Mouse (Mus musculus): ENCODE measurements at regions not wholly inside any gene's neighbourhood (a gene's known extent, or its start where the extent isn't known, plus 50 kb on each side); places are given as distances from the start of the nearest gene placed in this dataset.
"Not testable (repeated sequence)": the region's sequence is repeated elsewhere in the genome, so short reads cannot be mapped to it uniquely, and the experiment has no call there.

DNA sequence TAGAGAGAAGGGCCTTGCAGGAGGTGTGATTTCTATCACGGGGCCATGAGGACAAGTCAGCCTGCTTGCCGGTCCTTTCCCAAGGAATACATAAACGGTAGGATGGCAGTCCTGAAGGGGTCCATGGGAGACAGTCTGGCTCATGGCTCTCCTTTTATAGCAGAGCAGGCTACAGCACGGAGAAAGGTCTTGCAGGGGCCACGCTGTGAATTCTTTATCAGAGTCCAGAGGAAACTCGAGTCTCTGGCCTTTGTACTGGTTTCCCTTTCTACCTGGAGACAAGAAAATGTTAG, 1984.0 kb downstream of the 4930444P10Rik start:
- DNase-seq (ENCODE audit: low spot score) = no peak

DNA sequence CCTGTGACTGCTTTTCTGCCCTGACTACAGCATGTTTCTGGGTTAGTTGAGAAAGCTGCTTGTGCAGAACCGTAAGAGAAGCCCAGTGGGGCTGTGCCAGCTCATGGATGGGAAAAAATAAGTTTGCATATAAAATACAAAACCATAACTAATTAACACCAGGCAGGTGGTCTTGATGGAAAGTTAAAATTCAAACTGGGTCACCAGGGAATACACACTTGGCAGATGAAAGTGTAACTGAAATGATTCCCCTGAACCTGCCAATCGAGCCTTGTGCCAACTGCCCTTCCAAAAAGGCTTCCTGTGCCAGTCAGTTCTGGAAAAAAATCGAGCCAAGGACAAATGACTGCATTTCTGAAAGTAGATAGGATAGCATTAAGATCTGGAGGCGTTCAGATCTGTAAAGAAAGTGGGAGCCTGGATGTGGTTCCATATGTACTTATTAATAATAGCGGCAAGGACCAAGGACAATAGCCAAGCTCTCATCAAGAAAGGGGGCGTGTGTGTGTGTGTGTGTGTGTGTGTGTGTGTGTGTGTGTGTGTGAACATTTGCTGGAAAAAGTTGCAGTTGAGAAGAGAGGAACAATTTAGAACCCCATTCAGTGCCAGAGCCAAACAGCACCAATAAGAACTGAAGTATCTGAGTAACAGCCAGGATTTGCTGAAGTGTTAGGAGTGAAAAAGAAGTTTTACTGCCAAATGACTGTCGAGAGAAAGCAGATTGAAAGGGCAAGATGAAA, 1984.5 kb downstream of the 4930444P10Rik start:
- peak; percentile 37 for DNase-seq (ENCODE audit: low spot score)

DNA sequence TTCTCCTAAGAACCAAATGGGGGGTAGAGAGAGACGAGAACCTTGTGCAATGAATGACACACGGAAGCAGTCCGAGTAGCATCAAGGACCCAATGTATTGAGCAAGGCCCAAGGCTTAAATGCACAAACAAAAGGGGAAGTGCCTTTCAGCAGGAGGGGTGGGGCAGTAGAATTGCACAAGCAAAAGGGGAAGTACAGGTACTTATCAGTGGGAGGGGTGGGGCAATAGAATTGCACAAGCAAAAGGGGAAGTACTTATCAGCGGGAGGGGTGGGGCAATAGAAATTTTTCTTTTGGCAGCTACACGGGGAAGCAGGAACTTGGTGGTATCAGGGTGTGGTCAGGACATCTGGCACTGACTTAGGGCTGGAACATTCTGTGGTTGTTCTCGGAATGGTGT, 1987.6 kb downstream of the 4930444P10Rik start:
- not testable (repeated sequence) for DNase-seq (ENCODE audit: low spot score)

DNA sequence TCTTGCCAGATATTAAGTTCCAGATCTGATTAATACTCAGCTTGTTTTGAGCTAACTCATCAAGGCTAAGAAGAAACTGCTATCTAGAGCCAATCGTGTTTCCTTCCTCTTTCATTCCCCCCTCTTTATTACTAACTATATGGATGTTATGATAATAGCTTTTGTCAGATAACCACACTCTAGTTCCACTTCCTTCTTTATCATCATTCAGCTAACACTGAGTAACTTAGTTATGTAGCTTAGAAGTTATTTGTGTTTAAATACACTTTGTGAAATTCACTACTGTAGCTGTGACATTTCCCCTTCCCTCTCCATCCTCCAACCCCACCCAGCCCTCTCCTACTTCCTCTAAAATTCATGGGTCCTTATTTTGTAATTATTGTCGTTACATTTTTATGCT, 1988.6 kb downstream of the 4930444P10Rik start:
- no peak for DNase-seq (ENCODE audit: low spot score)

DNA sequence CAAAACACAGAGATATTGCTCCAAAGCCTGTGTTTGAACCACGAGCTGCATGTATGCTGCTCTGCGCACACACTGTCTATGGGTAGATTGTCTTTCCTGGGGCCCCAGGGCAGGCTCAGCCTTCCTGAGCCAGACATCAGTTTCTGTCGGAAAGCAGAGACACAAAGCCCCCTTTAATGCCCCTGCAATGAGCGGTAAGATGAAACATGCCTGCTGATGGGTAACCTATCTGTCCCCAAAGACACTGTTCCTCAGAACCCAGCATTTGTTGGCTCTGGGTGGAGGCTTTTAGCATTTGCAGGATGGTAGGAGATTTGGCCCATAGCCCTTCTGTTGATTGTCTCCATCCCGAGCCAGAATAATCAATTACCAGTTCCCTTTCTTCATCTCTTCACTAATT, 1994.1 kb downstream of the 4930444P10Rik start:
- no peak for DNase-seq (ENCODE audit: low spot score)

DNA sequence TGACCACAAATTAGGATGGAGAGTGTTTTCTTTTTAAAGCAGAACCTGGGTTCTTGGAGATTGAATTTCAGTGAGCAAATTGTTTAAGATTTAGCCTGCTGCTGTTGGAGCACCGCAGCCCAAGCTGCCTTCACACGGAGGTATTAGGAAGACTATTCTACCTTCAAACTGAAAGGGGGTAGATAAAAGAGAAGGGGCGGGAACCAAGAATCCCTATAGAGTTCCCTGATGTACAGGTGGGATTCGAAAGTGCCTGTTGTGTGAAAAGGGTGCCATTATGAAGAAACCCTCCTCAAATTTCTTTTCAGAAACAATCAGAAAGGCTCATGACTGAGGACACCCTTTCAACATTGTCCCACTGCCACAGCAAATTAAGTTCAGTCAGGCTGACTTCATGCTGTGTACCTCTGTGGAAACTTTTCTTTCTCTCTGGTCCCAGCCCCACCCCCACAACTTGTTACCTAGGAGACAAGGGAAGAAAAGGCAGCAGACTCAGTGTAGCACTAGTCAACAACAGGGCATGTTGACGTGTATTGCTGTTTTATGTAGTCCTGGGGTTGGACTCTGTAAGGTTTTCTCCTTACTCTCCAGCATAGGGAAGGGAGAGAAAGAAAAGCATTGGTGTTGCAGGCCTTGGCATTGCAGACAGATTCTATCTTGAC, 1995.4 kb downstream of the 4930444P10Rik start:
- no peak for DNase-seq (ENCODE audit: low spot score)

DNA sequence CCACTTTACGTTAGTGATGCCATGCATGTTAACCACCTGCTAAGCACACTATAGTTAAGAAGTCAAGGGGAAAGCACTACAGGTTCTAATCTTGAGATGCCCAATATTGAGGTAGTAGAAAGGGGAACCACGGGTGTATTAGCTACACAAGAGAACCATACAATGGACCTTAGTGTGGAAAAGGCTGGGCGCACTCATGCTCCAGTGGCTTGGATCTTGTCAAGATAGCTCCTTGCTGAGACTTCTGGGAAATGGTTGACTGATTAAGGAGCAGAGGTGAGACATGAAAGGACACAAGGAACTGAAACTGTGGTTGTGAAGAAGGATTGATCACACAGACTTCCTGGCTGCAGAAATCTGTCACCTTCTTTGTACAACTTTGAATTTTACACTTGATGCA, 2028.3 kb downstream of the 4930444P10Rik start:
- DNase-seq (ENCODE audit: low spot score) = no peak

DNA sequence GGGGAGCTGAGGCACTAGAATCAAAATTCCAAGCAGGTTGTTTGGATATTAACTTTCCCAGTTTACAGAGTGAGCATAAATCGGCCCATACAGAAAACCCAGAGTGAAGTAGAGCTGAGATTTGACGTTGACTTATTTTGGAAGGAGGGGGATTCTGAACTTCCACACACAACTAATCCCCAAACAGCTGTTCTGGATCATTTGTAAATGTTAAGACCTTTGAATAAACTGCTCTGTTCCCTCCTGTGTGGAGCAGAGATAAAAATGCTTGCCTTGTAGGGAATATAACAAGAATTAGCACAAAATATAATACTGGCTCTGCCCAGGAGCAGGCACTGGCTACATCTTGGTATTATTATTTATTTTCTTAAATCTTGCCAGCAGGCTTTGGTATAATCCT, 2057.0 kb downstream of the 4930444P10Rik start:
- no peak for DNase-seq (ENCODE audit: low spot score)

DNA sequence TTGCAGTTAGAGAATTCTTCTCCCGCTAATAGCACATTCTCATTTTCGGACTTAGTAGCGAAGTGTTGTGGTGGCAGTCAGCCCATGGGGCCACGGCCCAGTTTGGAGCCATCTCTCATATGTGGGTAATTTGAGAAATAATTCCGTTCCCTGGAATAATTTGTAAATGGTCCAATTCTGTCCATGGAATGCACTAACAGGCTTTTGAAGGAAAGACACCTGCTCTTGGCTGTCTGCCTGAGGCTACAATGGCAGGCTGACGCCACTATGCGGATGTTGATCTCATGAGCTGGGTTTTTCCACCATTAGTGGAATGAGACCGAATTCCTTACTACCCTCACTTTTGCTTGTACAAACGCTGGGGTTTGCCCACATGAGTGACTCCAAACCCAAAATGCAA, 2081.6 kb downstream of the 4930444P10Rik start:
- no peak for DNase-seq (ENCODE audit: low spot score)

DNA sequence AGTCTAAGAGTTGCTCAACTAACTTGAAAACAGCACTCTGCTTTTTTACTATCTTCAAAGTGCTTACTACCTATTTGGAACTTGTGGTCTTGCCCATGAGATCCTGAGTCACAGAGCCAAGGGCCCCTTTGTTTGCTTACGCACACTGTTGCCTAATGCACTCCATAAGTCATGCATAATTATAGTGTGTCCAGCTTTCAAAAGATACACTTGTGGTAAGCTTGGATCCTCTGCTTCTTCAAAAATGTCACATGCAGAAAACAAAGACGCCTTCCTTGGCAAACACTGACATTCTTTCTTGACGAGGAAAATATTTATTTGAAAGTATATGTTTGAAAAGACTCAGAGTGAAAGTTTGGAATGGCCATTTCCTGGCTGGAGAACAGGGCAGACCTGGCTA, 2082.3 kb downstream of the 4930444P10Rik start:
- no peak for DNase-seq (ENCODE audit: low spot score)

DNA sequence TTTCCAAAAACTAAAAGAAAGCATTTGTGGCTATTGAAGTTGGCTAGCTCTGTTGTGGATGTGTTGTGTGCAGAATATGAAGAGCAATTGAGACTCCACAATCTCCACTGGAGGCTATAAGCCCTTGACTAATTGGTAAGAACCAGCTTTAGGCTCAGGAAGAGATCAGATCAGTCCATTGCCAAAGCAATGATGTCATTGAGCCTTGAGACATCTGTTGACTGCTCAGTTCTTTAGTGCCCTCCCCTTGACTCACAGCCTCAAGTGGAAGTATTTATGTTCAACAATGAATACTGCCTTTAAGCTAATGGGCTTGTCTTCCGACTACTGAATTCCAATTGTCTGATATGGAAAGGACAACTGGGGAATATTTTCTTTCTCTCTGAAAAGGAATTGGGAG, 2090.6 kb downstream of the 4930444P10Rik start:
- DNase-seq (ENCODE audit: low spot score) = no peak

DNA sequence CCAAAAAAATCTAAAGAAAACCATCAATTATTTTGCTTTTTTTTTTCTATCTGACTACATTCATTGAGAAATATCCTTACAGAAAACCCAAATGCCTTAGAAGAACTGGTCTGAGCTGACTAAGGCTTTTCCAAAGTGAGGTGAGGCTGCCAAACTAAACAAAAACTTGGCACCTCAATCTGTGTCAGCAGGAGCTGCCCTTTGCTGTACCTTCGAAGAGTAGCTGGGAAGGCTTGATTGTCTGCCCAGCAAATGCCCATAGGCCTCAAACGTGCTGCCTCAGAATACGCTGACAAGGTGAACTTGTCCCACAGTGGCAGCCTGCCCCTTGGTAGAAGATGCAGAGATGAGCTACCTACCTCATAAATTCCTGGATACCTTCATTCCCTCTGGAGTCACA, 2091.7 kb downstream of the 4930444P10Rik start:
- peak; percentile 62 for DNase-seq (ENCODE audit: low spot score)

DNA sequence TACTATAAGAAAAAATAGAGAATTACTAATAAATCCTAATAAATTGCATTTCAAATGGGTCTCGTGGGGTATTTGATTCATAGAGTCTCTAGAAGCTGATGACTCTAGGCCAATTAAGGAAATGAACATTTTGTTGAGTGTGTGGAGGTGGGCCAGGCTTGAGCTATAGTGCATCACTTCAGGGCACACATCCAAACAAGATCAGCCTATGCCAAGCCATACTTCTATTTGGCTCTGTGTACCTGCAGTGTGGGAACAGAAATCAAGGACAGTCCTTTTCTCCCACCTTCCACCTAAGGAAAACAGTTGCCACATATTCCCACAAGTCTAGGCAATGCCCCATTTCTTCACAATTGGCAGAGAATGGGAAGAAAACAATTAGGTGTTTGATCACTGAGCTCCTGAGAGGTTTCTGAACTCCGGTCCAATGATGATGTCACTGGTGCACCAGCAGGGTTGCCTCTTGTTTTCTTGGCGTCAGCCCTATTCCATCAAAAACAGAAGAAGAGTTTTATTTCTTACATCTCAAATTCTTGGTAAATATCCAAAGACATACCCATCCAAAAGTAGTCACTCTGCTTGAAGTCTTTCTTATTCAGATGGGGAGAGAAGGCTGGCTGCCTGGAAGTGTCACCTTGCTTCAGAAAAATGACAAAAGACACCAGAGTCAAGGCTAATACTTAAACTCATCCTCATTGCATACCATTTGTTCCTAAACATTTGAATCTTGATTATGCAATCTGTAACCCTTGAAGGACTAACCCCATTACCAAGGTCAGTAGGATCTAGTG, 2092.3 kb downstream of the 4930444P10Rik start:
- DNase-seq (ENCODE audit: low spot score) = no peak

DNA sequence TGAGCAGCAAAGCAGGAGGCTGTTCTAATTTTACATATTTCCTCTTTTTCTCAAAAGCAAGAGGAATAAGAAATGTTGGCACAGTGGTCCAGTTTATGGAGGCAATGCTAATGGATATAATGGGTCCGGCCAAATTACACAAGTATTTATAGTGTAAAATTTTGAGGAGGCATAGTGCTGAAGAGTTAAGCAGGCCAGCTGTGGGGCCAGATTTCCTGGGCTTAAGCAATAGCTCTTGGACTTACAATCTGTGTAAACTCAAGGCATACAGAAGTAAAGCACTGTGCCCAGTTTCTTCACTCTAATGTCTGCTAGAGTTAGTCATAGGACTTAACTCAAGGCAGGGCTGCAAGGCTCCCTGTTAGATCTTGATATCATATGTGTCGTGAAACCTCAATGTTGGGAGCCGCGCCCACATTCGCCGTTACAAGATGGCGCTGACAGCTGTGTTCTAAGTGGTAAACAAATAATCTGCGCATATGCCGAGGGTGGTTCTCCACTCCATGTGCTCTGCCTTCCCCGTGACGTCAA, 2094.9 kb downstream of the 4930444P10Rik start:
- peak; percentile 21 for DNase-seq (ENCODE audit: low spot score)

DNA sequence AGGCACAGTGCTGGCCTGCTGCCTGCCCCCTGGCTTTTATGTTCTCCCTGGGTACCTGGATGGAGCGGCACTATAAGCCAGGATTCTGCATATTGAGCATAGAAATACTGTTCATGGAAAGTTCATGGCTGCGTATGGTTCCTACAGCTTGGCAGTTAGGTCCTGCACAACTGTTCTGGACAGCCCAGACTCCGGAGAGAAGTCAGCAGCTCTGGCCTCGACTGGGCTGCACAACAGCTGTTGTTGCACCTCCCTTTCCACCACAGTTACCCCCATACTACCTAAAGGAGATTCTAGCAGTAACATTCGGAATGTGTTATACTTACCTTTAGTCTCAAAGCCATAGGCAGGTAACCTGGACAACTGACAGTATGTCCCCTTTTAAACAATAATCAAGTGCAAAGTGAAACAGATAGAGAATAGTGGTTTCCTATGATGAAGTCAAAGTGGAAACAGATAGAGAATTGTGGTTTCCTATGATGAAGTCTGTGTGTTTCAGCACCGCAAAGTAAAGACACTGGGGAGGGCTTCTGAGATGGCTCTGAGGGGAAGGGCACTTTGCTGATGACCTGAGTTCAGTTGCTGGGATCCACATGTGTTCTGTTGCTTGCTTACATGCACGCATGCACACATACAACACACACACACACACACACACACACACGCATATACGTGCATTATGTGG, 2099.2 kb downstream of the 4930444P10Rik start:
- no peak for DNase-seq (ENCODE audit: low spot score)

DNA sequence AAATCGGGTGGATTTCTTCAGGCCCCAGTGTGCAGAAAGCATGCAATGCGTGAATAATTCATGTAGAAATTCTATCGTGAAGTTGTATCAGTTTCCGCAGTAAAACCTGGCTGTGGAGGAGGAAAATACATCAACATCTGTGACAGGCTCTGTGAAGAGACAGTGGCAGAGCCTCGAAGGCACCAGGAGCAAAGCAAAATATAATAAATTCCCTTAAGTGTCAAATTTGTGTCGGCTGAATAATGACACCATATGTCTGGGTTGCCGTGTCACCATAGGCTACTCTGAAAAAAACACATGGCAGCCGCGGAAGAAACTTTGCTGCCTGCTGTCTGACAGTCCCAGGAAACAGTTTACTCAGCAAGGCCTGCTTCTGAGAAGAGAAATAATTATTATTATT, 2100.1 kb downstream of the 4930444P10Rik start:
- no peak for DNase-seq (ENCODE audit: low spot score)

DNA sequence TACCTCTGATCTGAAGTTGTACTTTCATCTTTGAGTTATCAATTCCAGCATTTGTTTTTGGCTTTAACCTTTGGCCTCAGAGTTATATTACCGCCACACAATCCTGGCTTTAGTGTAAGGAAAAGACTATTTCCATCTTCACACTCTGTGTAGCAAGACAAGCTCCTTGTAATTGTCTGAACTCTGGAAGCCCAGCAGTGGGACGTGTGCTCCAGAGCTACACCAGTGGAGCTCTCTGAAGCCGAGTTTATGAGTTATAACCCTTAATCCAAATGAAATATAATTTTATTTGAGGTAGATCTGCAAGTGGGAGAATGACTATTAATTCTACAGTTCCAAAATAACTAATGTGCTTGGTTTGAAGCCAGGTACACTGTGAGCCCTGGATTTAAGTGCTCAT, 2103.8 kb downstream of the 4930444P10Rik start:
- no peak for DNase-seq (ENCODE audit: low spot score)

DNA sequence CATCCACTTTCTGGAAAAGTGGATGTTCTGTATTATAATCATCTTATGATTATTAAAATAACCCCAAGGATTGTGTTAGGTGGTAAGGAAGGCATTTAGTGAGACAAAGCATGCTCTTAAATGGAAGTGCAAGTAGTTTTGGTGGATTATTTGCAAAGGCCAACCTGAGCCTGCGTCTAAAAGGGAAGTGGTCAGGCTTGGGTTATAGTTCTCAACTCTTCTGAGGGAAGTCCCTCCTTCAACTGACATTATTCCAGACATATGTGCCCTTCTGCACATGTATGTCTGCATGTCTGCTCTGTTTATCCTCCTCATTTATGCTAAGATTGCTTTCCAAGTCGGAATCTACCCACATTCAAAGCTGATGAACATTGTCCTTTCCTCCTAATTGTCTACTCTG, 2108.3 kb downstream of the 4930444P10Rik start:
- no peak for DNase-seq (ENCODE audit: low spot score)

DNA sequence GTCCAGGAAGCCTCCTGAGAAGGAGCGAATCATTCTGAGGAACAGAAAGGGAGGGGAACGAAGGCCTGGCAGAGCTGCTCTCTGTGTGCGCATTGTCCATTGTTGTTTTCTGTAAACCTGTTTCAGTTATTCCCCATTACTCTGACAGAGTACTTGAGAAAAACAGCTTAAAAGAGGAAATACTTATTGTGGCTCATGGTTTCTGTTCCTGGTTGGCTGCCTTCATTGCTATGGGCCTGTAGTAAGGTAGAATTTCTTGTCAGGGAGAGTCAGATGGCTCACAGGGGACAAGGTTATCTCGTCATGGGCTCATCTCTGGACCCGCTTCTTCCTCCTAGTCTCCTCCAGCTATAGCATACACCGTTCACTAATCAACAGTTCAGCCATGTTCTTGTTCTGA, 2112.9 kb downstream of the 4930444P10Rik start:
- DNase-seq (ENCODE audit: low spot score) = no peak

DNA sequence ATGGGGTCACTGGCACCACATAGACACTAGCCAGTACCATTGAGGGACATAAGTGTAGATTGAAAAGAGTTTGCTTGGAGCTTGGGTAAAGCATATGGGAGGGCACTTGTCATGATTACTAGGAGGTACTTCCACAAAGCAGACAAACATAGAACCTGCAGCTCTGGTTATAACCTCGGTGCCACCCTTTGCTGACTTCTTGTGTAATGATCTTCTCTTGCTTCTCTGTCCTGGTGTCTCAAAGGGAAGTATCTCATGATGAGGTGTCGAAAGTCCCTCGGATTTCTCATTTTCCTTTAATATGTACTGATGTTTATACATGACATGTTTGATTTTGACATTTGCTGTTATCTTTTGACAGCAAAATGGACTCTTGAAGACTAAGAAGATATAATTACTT, 2114.5 kb downstream of the 4930444P10Rik start:
- no peak for DNase-seq (ENCODE audit: low spot score)

DNA sequence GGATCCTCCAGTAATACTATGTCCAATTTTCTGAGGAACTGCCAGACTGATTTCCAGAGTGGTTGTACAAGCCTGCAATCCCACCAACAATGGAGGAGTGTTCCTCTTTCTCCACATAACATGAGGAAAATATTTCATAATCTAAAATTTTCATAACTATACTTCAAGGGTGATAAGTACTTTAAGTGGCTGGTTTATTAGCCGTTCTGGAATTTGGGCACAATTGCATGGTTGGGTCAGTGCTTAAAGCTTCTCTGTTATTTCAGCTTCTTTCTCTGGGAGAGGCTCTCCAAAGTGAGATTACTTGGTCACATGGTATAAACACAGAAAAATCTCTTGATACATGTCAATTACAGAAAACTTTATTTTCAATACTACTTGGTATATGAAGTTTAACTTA, 2115.9 kb downstream of the 4930444P10Rik start:
- no peak for DNase-seq (ENCODE audit: low spot score)

DNA sequence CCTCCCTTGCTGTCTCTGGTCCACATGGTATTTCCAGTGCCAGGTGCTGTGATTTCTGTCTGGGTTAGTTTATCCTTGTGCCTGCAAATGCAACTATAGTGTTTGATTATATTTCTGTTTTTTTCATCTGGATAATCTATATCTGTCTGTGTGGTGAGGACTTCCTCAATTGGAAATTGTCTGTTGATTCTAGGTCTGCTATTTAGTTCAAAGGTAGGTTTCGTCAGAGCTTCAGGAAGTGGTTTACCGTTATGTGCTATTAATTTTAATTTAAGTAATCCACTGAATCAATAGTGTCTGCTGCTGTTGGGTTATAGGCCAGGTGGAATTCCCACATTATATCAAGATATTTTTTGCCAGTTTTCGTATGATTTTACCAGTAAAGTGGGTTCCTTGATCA, 2143.9 kb downstream of the 4930444P10Rik start:
- DNase-seq (ENCODE audit: low spot score) = no peak
